Mouse (Mus musculus) midbrain, embryonic 10.5 days (tissue): ENCODE results near the gene Shisal2b. TPM values are rescaled to one million over a fixed set of nuclear protein-coding genes. Genes with fewer than 3 reads are reported as not detected.
A peak's percentile ranks its signal among the peaks of the same experiment; 100 is the strongest.
"Not testable (repeated sequence)": the region's sequence is repeated elsewhere in the genome, so short reads cannot be mapped to it uniquely, and the experiment has no call there.

Source experiments
- DNase-seq: peaks from one replicate; pipeline ENCODE4 v3.0.0-alpha.2; 2017; ENCODE audit warnings: low spot score
- H3K27ac ChIP-seq: fragments of 300-500 bp; sonication (generic); replicated peaks from 2 replicates; pipeline ENCODE4 v1.5.1; 2016; ENCODE audit warnings: mild to moderate bottlenecking
- H3K27me3 ChIP-seq: fragments of 300-500 bp; sonication (generic); 2 replicates; pipeline ENCODE4 v1.6.1; 2016; ENCODE audit warnings: low read depth, mild to moderate bottlenecking; ENCODE audit not compliant: poor library complexity, severe bottlenecking
- H3K36me3 ChIP-seq: fragments of 300-500 bp; sonication (generic); 2 replicates; pipeline ENCODE4 v1.6.1; 2016; ENCODE audit warnings: mild to moderate bottlenecking, moderate library complexity
- H3K4me1 ChIP-seq: fragments of 300-500 bp; sonication (generic); 2 replicates; pipeline ENCODE4 v1.6.1; 2016
- H3K4me3 ChIP-seq: fragments of 300-500 bp; sonication (generic); 2 replicates; pipeline ENCODE4 v1.5.1; 2016; ENCODE audit warnings: mild to moderate bottlenecking, moderate library complexity
- H3K9me3 ChIP-seq: fragments of 300-500 bp; sonication (generic); replicated peaks from 2 replicates; pipeline ENCODE4 v1.6.1; 2016; ENCODE audit warnings: mild to moderate bottlenecking
- WGBS: fragments of 180-500 bp; shearing (Covaris S2); methylation state at CpG from one replicate; pipeline ENCODE4 v1.1.7; 2016; 5-methylcytosine and 5-hydroxymethylcytosine counted together
- polyA plus RNA-seq: library from polyadenylated mRNA; unstranded; fragments of >200 nt; fragmentation: Nextera tagmentation; extraction: Ambion mirVana; gene quantifications from 2 replicates; pipeline ENCODE4 v1.2.1, GENCODE M21; 2016

Gene Shisal2b
- polyA plus RNA-seq, result 0.37 and 0.73 TPM in 2 replicates

DNA sequence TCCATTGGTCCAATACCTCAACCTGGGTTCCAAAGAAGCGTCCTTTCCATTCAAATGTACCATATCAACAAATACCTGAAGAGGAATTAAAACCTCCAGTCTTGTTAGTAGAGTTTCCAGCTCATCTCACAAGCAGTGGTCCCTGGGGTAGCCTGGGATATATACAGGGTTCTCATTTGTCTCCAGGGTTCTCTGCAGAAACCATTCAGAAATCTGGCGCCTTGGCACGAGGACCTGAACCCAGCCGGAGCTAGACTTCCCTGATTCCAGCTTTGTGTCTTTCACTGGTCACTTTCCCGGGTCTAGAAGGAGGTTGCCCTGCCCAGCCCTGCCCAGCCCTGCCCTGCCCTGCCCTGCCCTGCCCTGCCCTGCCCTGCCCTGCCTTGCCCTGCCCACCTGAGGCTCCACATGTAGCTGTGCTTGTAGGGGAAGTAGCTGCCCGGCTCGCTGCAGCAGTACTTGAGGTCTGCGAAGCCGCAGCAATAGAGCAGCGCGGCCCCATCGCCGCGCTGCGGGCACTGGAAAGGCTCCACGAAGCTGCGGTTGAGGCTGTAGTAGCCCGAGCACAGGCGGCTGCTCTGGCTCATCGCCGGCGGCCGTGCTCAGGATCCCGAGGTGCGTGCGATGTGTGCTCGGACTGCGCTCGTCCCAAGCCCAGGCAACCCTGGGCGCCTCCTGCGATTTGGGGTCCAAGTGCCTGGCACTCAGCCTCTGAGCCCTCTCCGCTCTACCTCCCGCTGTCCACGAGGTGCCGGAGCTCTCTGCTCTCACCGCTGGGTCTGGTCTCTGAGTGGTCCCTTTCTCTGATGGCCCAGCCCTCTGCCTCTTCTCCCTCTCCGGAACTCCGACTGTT is at the start of gene Shisal2b:
Shisal2b (minus strand) TSS at position 767 of the 853 bp plus-strand sequence.
- Histone ChIP-seq H3K36me3 (no peaks in the 10 kb centered on the region), H3K27ac (peak within 1 kb of the TSS; percentile 79), H3K9me3 (no peaks in the 10 kb centered on the region), H3K4me3 (peak within 1 kb of the TSS; percentile 64), H3K4me1 (peaks cover 12% of the 10 kb centered on the region), H3K27me3 (peaks cover 37% of the 10 kb centered on the region)
- 5% methylated on average over 38 of the region's 38 CpGs for WGBS
- peak; percentile 60 for DNase-seq

GRCm38 (mm10) chr13:104911626-104912025 is 47.9 kb upstream of the Shisal2b start:
- not testable (repeated sequence) for H3K4me3 ChIP-seq, DNase-seq, H3K27me3 ChIP-seq, H3K36me3 ChIP-seq, H3K27ac ChIP-seq, H3K9me3 ChIP-seq
- peaks cover 27% of the 10 kb centered on the region for H3K4me1 ChIP-seq
- 56% methylated on average over 5 of the region's 5 CpGs for WGBS

DNA sequence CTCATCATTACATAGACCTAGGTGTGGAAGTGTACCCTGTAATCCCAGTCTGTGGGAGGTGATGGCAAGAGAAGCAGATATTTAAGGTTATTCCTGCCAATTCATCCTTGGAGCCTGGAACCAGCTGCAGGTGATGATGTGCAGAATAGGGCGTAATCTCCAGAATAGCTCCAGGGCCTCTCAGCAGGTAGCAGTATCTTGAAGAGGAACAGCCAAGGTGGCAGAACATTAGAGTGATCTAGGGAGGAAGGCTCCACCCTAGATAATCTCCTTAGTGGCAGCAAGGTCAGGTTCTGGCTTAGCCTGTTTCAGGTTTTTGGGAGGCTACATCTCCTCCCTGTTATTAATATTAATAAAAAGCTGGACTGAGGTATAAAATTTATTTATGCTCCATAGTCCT is 47.3 kb upstream of the Shisal2b start:
- not testable (repeated sequence) for H3K4me3 ChIP-seq, DNase-seq, H3K27ac ChIP-seq, H3K27me3 ChIP-seq, H3K9me3 ChIP-seq, H3K36me3 ChIP-seq
- H3K4me1 ChIP-seq, result peaks cover 27% of the 10 kb centered on the region
- 92% methylated on average over 1 of the region's 1 CpGs for WGBS

GRCm38 (mm10) chr13:104908691-104909090 is 45.0 kb upstream of the Shisal2b start:
- Histone ChIP-seq H3K9me3 (no peaks in the 10 kb centered on the region), H3K4me3 (no peak overlapping the region), H3K36me3 (no peaks in the 10 kb centered on the region), H3K27me3 (no peaks in the 10 kb centered on the region), H3K4me1 (peaks cover 20% of the 10 kb centered on the region), H3K27ac (no peak overlapping the region)
- WGBS, result 69% methylated on average over 7 of the region's 7 CpGs
- DNase-seq, result no peak

- WGBS, result 89% methylated on average over 1 of the region's 1 CpGs
- H3K4me1 ChIP-seq, result no peaks in the 10 kb centered on the region
- no peaks in the 10 kb centered on the region for H3K9me3 ChIP-seq
These were observed 31.1 kb upstream of the Shisal2b start for GRCm38 (mm10) chr13:104894771-104895170.

GRCm38 (mm10) chr13:104892337-104892736 is 28.6 kb upstream of the Shisal2b start:
- no peaks in the 10 kb centered on the region for H3K9me3 ChIP-seq
- H3K4me3 ChIP-seq, result no peak overlapping the region
- DNase-seq, result no peak
- H3K36me3 ChIP-seq, result no peaks in the 10 kb centered on the region
- no peak overlapping the region for H3K27ac ChIP-seq
- no peaks in the 10 kb centered on the region for H3K27me3 ChIP-seq
- 79% methylated on average over 4 of the region's 4 CpGs for WGBS
- no peaks in the 10 kb centered on the region for H3K4me1 ChIP-seq

More at GRCm38 (mm10) chr13:104894771-104895170, 31.1 kb upstream of the Shisal2b start:
- no peaks in the 10 kb centered on the region for H3K36me3 ChIP-seq
- H3K4me3 ChIP-seq, result no peak overlapping the region
- H3K27me3 ChIP-seq, result no peaks in the 10 kb centered on the region
- H3K27ac ChIP-seq, result no peak overlapping the region
- no peak for DNase-seq

DNA sequence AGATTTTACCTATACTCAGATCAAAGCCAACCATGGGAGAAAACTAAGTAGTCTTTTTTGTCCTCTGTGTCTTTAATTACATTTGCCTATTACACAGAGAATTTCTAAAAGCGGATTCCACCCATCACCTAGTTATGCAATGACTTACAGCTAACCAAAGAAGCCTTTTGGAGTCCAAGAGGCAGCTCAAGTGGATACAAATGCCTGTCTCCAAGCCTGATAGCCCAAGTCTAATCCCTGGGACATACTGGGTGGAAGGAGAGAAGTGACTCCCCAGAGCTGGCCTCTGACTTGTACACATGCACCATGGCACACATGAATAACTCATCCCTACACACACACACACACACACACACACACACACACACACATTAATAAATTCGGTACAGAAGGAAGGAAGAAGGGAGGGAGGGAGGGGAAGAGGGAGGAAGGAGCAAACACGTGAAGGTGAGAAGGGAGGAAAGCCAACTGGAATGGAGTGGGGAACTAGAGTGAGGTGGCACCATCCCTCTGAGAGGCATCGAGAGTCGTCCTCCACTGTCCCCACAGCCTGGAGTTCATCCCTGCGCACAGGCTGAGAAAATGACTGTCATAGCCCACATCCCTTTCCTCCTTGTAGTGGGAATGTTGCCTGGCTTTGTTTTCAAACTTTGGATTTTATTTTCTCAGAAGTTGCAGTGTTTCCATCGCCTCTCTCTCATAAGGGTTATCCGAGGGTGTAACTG is 22.8 kb upstream of the Shisal2b start:
- Histone ChIP-seq H3K4me3 (no peak overlapping the region), H3K4me1 (0 out of 2 replicates have a peak, but pooled peaks cover 4% of the 10 kb centered on the region), H3K27me3 (no peaks in the 10 kb centered on the region), H3K9me3 (no peaks in the 10 kb centered on the region), H3K36me3 (no peaks in the 10 kb centered on the region), H3K27ac (no peak overlapping the region)
- 85% methylated on average over 8 of the region's 8 CpGs for WGBS
- DNase-seq, result no peak

- no peak for DNase-seq
- 45% methylated on average over 8 of the region's 16 CpGs for WGBS
These were observed 20.0 kb upstream of the Shisal2b start for GRCm38 (mm10) chr13:104883566-104884249.

GRCm38 (mm10) chr13:104878508-104878907 is 14.8 kb upstream of the Shisal2b start:
- no peak overlapping the region for H3K27ac ChIP-seq
- no peak for DNase-seq
- no peaks in the 10 kb centered on the region for H3K9me3 ChIP-seq
- H3K27me3 ChIP-seq, result no peaks in the 10 kb centered on the region
- 0 out of 2 replicates have a peak, but pooled peaks cover 2% of the 10 kb centered on the region for H3K4me1 ChIP-seq
- 78% methylated on average over 4 of the region's 4 CpGs for WGBS
- no peaks in the 10 kb centered on the region for H3K36me3 ChIP-seq
- H3K4me3 ChIP-seq, result no peak overlapping the region

More at GRCm38 (mm10) chr13:104883566-104884249, 20.0 kb upstream of the Shisal2b start:
- H3K27me3 ChIP-seq, result no peaks in the 10 kb centered on the region
- H3K9me3 ChIP-seq, result no peaks in the 10 kb centered on the region
- H3K4me3 ChIP-seq, result no peak overlapping the region
- H3K36me3 ChIP-seq, result no peaks in the 10 kb centered on the region
- H3K27ac ChIP-seq, result no peak overlapping the region
- H3K4me1 ChIP-seq, result 0 out of 2 replicates have a peak, but pooled peaks cover 4% of the 10 kb centered on the region

- no peak overlapping the region for H3K4me3 ChIP-seq
- peaks cover 5% of the 10 kb centered on the region for H3K27me3 ChIP-seq
- WGBS, result 91% methylated on average over 2 of the region's 2 CpGs
- H3K4me1 ChIP-seq, result no peaks in the 10 kb centered on the region
- H3K27ac ChIP-seq, result no peak overlapping the region
- no peaks in the 10 kb centered on the region for H3K9me3 ChIP-seq
- no peak for DNase-seq
- no peaks in the 10 kb centered on the region for H3K36me3 ChIP-seq
These were observed 6.2 kb upstream of the Shisal2b start for GRCm38 (mm10) chr13:104869907-104870306.

DNA sequence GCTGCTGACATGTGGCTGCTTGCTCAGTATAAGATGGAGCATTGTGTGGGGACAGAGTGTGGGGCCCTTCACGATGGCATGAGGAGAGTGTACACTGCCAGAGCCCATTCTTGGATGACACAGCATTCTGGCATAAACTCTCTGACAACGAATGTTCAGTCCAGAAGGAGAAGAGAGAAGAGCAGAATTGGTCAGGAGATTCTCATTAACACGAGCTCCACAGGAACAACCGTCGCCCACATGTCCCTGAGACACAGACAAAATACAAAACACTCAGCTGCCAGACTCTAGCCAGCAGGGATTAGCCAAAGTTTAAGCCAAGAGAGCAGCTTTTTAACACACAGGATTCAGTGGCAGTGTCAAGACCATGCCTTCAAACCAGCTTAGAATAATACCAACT is 3.0 kb upstream of the Shisal2b start:
- no peaks in the 10 kb centered on the region for H3K36me3 ChIP-seq

DNA sequence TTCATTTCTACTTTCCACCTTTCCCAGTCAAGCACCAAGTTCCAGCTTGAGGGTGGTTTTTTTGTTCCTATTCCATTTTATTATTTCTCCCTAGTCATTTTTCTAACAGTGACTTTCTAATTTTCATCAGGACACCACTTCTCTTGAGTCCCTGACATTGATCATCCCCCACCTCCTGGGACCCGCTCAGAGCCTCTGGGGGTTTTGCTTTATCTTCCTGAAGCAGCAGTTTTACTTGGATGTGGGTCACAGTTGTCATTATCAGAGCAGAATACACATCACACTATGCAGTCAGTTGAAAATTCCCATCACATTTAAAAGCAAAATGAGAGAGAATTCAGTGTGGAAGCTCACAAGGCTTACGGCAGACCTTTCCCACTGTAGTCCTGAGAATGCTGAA is 10.0 kb downstream of the Shisal2b start:
- Histone ChIP-seq H3K4me1 (no peaks in the 10 kb centered on the region), H3K4me3 (no peak overlapping the region), H3K36me3 (no peaks in the 10 kb centered on the region), H3K9me3 (no peaks in the 10 kb centered on the region), H3K27ac (no peak overlapping the region), H3K27me3 (no peaks in the 10 kb centered on the region)
- DNase-seq, result no peak
- 84% methylated on average over 2 of the region's 2 CpGs for WGBS

More for the DNA sequence above, 3.0 kb upstream of the Shisal2b start:
- no peaks in the 10 kb centered on the region for H3K9me3 ChIP-seq
- no peak overlapping the region for H3K4me3 ChIP-seq
- H3K4me1 ChIP-seq, result peaks cover 12% of the 10 kb centered on the region
- H3K27me3 ChIP-seq, result peaks cover 35% of the 10 kb centered on the region
- DNase-seq, result no peak
- WGBS, result 84% methylated on average over 5 of the region's 5 CpGs
- H3K27ac ChIP-seq, result no peak overlapping the region
